Mouse (Mus musculus) layer of hippocampus, adult 8-10 months (tissue): Measurements from ENCODE around the gene Cabin1. TPM values are rescaled to one million over a fixed set of nuclear protein-coding genes. Genes with fewer than 3 reads are reported as not detected.
A peak's percentile ranks its signal among the peaks of the same experiment; 100 is the strongest.
"Not testable (repeated sequence)": the region's sequence is repeated elsewhere in the genome, so short reads cannot be mapped to it uniquely, and the experiment has no call there.

ENCODE experiments used
- DNase-seq, 2 experiments: peaks; one replicate each; pipeline ENCODE4 v3.0.0; 2022; ENCODE audit warnings: low spot score in 2 of 2
- total RNA-seq, 4 experiments: library from RNA; stranded (reverse); gene quantifications; 2 replicates each; pipeline ENCODE4 v1.2.4; 2022

Cabin1 gene
- total RNA-seq, 4 experiments from 2014 or later, result 64.2 to 89.7 (median 67.1) TPM

GRCm38 (mm10) chr10:75767756-75768155 is 3.6 kb upstream of the Cabin1 start:
- DNase-seq, result not testable (repeated sequence)

- DNase-seq, result no peak
Observed at GRCm38 (mm10) chr10:75766856-75767255, 2.7 kb upstream of the Cabin1 start.

- DNase-seq, result peak in 1 of 2 experiments; percentile 62
Observed at GRCm38 (mm10) chr10:75764519-75765473, 655 bp upstream of the Cabin1 start.

DNA sequence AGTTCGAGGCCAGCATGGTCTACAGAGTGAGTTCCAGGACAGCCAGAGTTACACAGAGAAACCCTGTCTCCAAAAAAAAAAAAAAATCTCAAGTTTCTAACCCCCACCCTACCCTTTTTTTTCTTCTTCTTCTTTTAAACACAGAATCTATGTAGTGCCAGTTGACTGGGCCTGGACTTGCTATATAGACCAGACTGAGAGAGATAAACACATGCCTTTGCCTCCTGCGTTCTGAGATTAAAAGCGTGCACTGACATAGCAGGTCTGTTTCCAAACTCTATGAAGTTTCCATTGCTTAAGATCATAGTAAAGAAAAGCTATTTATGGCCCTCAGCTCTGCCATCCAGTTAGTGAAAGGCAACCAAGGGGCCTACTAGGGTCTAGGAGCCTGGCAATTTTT is 1.7 kb downstream of the Cabin1 start:
- DNase-seq, result no peak

DNA sequence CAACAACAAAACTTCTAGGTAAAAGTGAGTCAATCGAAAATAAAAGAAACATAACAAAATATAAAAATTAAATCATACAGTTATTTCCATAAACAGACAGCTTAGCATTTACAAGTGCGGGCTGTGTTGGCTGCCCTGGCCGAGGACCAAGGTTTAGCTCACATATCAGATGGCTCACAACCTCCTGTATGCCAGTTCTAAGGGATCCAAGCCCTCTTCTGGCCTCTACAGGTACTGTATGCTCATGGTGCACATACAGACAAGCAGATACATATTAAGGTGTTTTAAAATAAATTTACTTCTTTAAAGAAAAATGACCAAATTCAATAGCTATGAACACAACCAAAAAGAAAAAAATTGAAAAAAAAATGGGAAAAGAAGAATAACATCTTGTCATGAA is 3.8 kb downstream of the Cabin1 start:
- no peak for DNase-seq

GRCm38 (mm10) chr10:75756719-75757118 is 7.4 kb downstream of the Cabin1 start:
- no peak for DNase-seq

GRCm38 (mm10) chr10:75744017-75744416 is 20.1 kb downstream of the Cabin1 start:
- DNase-seq, result peak; percentile 78 to 91

GRCm38 (mm10) chr10:75743369-75743768 is 20.8 kb downstream of the Cabin1 start:
- DNase-seq, result peak; percentile 86

- no peak for DNase-seq
Observed at GRCm38 (mm10) chr10:75740866-75741265, 23.3 kb downstream of the Cabin1 start.

GRCm38 (mm10) chr10:75725449-75725848 is 38.7 kb downstream of the Cabin1 start:
- no peak for DNase-seq

GRCm38 (mm10) chr10:75720215-75720614 is 43.9 kb downstream of the Cabin1 start:
- DNase-seq, result no peak

GRCm38 (mm10) chr10:75714795-75715194 is 49.3 kb downstream of the Cabin1 start:
- DNase-seq, result no peak

DNA sequence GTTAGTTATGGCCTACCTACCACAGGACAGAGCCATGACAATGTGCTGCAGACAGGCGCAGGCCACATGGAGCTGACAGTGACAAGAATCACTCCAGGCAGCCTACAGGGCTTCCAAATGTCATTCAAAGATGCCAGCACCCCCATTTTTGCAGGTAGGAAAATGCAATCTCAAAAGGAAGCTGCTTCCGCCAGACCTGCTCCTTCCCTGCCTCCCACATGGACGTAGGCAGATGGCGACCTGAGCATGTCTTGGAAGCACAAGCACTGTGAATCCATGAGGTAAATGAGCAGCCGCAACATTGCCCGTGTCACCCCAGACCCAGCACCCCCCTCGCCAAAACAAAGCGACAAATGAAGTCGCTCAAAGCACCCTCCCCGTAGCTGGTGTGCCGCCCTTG is 51.1 kb downstream of the Cabin1 start:
- DNase-seq, result no peak

DNA sequence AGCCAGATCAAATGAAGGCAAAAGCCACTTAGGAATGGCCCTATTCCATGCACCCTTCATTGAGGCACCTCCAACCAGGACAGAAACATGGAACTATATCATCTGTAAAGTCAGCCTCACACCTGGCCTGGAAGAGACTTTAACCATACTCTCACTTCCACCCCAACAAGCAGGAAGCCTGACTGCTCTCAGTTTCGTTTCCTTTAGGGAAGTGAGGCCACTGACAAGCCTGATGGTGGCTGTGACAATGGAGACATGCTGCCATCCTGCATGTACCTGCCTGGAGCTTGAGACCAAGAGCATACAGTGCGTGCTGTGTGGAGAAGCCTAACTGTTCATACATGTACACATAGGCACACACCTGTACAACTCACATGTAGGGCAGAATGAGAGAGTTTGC is 53.9 kb downstream of the Cabin1 start:
- no peak for DNase-seq

DNA sequence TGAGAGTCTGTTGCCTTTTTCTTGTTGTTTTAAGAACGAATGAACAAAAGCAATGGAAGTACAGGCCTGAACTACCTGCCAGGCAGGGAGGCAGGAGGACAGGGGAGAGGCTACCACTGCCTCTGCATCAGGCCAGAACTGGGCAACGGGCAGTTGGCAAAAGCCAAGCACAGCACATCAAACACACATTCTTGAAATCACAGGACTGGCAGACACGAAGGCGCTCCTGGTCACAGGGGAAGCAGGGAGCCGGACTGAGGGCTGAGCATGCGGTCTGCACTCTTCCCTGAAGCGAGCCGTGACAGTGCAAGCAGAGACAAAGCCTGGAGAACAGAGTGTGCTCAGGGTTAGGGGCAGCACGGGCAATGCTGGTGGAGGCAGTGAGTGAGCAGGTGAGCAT is 54.9 kb downstream of the Cabin1 start:
- no peak for DNase-seq

DNA sequence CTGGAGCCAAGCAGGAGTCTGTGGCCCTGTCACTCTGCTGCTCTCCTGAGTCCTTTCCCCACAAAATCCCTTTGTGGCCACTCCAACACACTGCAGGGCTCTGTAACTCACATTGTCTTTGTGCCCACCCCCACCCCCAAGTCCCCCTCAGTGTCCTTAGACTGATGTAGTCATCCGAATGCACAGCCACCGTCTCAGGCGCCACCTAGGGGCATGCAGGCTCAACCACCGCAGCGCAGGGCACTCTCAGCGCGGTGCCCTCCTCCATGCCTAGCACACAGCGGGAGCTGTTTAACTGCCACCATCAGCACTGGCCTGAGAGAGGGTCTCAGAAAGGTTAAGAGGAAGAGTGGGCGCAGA is 55.5 kb downstream of the Cabin1 start:
- no peak for DNase-seq

GRCm38 (mm10) chr10:75707901-75708632 is 56.1 kb downstream of the Cabin1 start:
- DNase-seq, result no peak

GRCm38 (mm10) chr10:75706632-75707216 is 57.4 kb downstream of the Cabin1 start:
- no peak for DNase-seq

DNA sequence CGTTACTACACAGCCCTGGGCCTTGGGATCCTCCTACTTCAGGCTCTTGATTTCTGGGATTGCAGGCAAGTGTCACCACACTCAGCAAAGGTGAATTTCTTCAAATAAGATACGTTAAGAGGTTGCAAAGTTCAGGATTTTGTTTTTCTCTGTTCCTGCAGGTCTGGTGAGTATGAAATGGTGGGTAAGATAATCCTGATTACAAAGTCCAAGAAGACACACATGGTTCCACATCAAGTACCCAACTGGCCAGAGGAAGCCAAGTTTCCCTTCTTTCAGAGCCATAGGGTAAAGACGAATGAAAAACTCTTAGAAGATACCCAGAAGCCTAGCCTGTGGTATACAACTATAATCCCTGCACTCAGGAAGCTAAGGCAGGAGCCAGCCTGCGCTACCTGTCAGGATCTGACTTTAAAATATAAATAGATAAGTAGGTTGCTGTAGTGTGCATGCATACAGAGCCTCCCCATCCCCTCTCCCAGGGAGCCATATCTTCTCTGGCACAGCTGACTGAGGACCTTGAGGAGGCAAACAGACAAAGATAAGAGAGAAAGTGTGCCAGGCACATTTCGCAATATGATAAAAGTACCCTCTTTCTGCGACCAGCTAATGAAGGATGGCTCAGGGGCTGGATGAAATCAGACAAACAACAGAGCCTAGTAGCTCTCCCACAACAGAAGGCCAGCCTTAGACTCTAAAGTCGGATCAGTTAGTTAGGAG is 58.3 kb downstream of the Cabin1 start:
- DNase-seq, result no peak

DNA sequence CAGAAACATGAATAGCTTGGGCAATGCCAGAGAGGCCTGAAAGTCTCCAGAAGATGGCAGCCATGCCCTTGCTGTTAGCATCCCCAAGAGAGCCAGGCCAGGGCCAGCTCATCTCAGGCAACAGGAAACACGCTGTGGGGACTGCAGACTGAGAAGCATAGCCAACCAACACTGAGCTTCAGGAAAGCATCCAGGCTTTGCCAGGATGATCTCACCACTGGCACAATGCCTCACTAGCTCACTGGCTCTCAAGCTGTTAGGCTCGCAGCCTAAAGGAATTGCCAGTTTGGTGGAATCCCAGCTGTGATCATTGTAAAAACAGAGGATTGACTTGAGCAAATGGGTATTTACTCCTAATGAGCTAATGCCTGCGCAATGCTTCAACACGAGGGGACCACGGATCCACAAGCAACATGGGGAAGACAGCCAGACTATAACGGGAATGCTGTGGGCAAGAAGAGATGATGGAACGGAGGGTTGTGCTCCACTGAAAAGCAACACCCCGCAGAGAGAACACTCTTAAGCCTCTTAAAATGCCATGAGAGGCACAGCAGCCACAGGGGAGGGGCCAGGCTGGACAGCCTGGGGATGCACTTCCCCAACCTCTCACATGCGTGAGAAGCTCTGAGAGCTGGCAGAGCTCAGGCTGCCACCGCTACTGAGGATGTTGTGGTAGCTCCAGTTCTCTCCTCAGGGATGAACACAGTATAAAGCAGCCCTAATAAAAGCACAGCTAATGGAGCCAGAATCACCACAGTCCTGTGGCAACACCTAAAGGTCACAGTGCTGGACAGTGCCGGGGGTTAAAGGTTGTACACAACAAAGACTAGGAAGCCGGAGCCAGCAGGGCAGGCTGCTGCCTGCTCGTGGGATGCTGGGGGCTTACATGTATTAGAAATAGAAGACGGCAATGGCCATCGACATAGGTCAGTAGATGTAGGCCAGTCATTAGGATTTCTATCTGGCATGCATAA is 59.6 kb downstream of the Cabin1 start:
- peak; percentile 97 to 98 for DNase-seq
